In genomic region chr15:100666219-100666696, GRCm38 (mm10) we compare ENCODE assay signal across 9 mouse cellular contexts. TPM values are rescaled to one million over a fixed set of nuclear protein-coding genes. Genes with fewer than 3 reads are reported as not detected.
A peak's percentile ranks its signal among the peaks of the same experiment; 100 is the strongest.
DNase-seq lines count a peak whose midpoint lies in the region; ATAC-seq and TF ChIP-seq lines count a peak whose summit lies in the region.
"Had no signal": no experiment of that assay in that cellular context is flagged by ENCODE, and none has a peak within 500 bp of the region (broad histone marks: within the 10 kb centered on the region; RNA-seq: fewer than 3 reads in every experiment).

No protein-coding gene starts in this region.

- WGBS in kidney, postnatal 0 days: 7% methylated on average over 7 of the region's 7 CpGs
- 11% methylated on average over 7 of the region's 7 CpGs for WGBS in embryonic facial prominence, embryonic 10.5 days
- WGBS in liver, embryonic 11.5 days: 2% methylated on average over 7 of the region's 7 CpGs
- whole genome bisulfite sequencing in small intestine, adult 2 months: 3% methylated on average over 7 of the region's 7 CpGs
- WGBS in forebrain, embryonic 14.5 days: 10% methylated on average over 7 of the region's 7 CpGs

- peak; percentile 45 for DNase-seq in kidney, postnatal 0 days (ENCODE audit: low spot score)
- DNase-seq in kidney, adult 9 months: no peak
- peak; percentile 35 for DNase-seq in embryonic facial prominence, embryonic 10.5 days (ENCODE audit: low spot score)
- DNase-seq in liver, embryonic 11.5 days (ENCODE audit: low spot score): no peak
- DNase-seq in testis, postnatal 14 days (ENCODE audit: low spot score): no peak
- DNase-seq in forebrain, embryonic 14.5 days (ENCODE audit: low spot score): no peak
- no peak for DNase-seq in adrenal gland, adult 2 months

- no peaks in the 10 kb centered on the region for H3K9me3 ChIP-seq in kidney, postnatal 0 days (replicated peaks; ENCODE audit: low read length)
- no peaks in the 10 kb centered on the region for H3K9me3 ChIP-seq in embryonic facial prominence, embryonic 10.5 days
- no peaks in the 10 kb centered on the region for H3K9me3 ChIP-seq in liver, embryonic 11.5 days (ENCODE audit: control insufficient read depth, low read length)
- no peaks in the 10 kb centered on the region for H3K9me3 ChIP-seq in forebrain, embryonic 14.5 days (replicated peaks; ENCODE audit: control insufficient read depth, low read length)
- H3K9me3 ChIP-seq: neural tube, embryonic 12.5 days had no signal

- no peak for TF ChIP-seq CTCF in kidney, postnatal 0 days (IDR thresholded peaks at IDR 0.05; ENCODE audit: low read depth)
- TF ChIP-seq CTCF in small intestine, adult 2 months (IDR thresholded peaks at IDR 0.05; ENCODE audit: extremely low read depth, insufficient read length, insufficient replicate concordance, low read depth, low read length): no peak

- no peaks in the 10 kb centered on the region for H3K27me3 ChIP-seq in kidney, postnatal 0 days (ENCODE audit: insufficient read depth, low read length)
- H3K27me3 ChIP-seq in embryonic facial prominence, embryonic 10.5 days (replicated peaks; ENCODE audit: low read depth, poor library complexity, severe bottlenecking): peaks cover 12% of the 10 kb centered on the region; the same call in 1 of the 2 replicates
- no peaks in the 10 kb centered on the region for H3K27me3 ChIP-seq in liver, embryonic 11.5 days (replicated peaks; ENCODE audit: control insufficient read depth, insufficient read depth, low read length)
- no peaks in the 10 kb centered on the region for H3K27me3 ChIP-seq in small intestine, adult 2 months (ENCODE audit: control insufficient read depth, insufficient read depth, low read length)
- no peaks in the 10 kb centered on the region for H3K27me3 ChIP-seq in forebrain, embryonic 14.5 days (replicated peaks; ENCODE audit: control insufficient read depth, insufficient read depth, low read length)
- H3K27me3 ChIP-seq: neural tube, embryonic 12.5 days had no signal

- 0 out of 2 replicates have a peak overlapping the region, but pooled peaks have one; percentile 13 for H3K9ac ChIP-seq in kidney, postnatal 0 days (ENCODE audit: low read depth, low read length)
- H3K9ac ChIP-seq in liver, embryonic 11.5 days (ENCODE audit: low read depth, low read length): 0 out of 2 replicates have a peak overlapping the region, but pooled peaks have one; percentile 12
- H3K9ac ChIP-seq in forebrain, embryonic 14.5 days (ENCODE audit: low read length): no peak overlapping the region
- H3K9ac ChIP-seq: neural tube, embryonic 12.5 days had no signal

- no peaks in the 10 kb centered on the region for H3K36me3 ChIP-seq in kidney, postnatal 0 days (ENCODE audit: insufficient read depth, low read length)
- H3K36me3 ChIP-seq in embryonic facial prominence, embryonic 10.5 days (replicated peaks): no peaks in the 10 kb centered on the region
- H3K36me3 ChIP-seq in liver, embryonic 11.5 days (ENCODE audit: control insufficient read depth, insufficient read depth, low read length): no peaks in the 10 kb centered on the region
- H3K36me3 ChIP-seq in small intestine, adult 2 months (ENCODE audit: control insufficient read depth, insufficient read depth, low read length): no peaks in the 10 kb centered on the region
- H3K36me3 ChIP-seq in forebrain, embryonic 14.5 days (ENCODE audit: control insufficient read depth, insufficient read depth, low read length): no peaks in the 10 kb centered on the region
- H3K36me3 ChIP-seq: neural tube, embryonic 12.5 days had no signal

- no peak overlapping the region for H3K4me3 ChIP-seq in kidney, postnatal 0 days (replicated peaks; ENCODE audit: low read depth, low read length)
- H3K4me3 ChIP-seq in embryonic facial prominence, embryonic 10.5 days: no peak overlapping the region
- peak overlapping the region; percentile 18 for H3K4me3 ChIP-seq in liver, embryonic 11.5 days (ENCODE audit: low read depth, low read length)
- peak overlapping the region; percentile 40 for H3K4me3 ChIP-seq in small intestine, adult 2 months (ENCODE audit: low read depth, low read length)
- H3K4me3 ChIP-seq in forebrain, embryonic 14.5 days (ENCODE audit: low read depth, low read length): no peak overlapping the region
- H3K4me3 ChIP-seq: neural tube, embryonic 12.5 days had no signal

- TF ChIP-seq POLR2A in small intestine, adult 2 months (IDR thresholded peaks at IDR 0.05; ENCODE audit: low read depth, low read length): 0 out of 2 replicates have a peak, but pooled peaks have one; percentile 21

- H3K4me1 ChIP-seq in kidney, postnatal 0 days (replicated peaks; ENCODE audit: insufficient read depth, low read length): no peaks in the 10 kb centered on the region
- H3K4me1 ChIP-seq in embryonic facial prominence, embryonic 10.5 days: peaks cover 15% of the 10 kb centered on the region
- H3K4me1 ChIP-seq in liver, embryonic 11.5 days (replicated peaks; ENCODE audit: control insufficient read depth, insufficient read depth, low read length): peaks cover 37% of the 10 kb centered on the region
- H3K4me1 ChIP-seq in small intestine, adult 2 months (ENCODE audit: control insufficient read depth, insufficient read depth, insufficient read length, low read length): peaks cover 38% of the 10 kb centered on the region
- H3K4me1 ChIP-seq in forebrain, embryonic 14.5 days (ENCODE audit: control insufficient read depth, insufficient read depth, low read length): no peaks in the 10 kb centered on the region

- peak overlapping the region; percentile 42; the same call in 1 of the 2 replicates for H3K27ac ChIP-seq in kidney, postnatal 0 days
- no peak overlapping the region for H3K27ac ChIP-seq in embryonic facial prominence, embryonic 10.5 days (replicated peaks)
- peak overlapping the region; percentile 70 for H3K27ac ChIP-seq in liver, embryonic 11.5 days (ENCODE audit: low read depth, low read length)
- H3K27ac ChIP-seq in small intestine, adult 2 months (ENCODE audit: insufficient read depth, low read depth, low read length): peak overlapping the region; percentile 96
- no peak overlapping the region for H3K27ac ChIP-seq in forebrain, embryonic 14.5 days (ENCODE audit: low read depth, low read length)
- H3K27ac ChIP-seq: neural tube, embryonic 12.5 days had no signal

- peak overlapping the region; percentile 25; the same call in 1 of the 2 replicates for H3K4me2 ChIP-seq in kidney, postnatal 0 days (ENCODE audit: low read length)
- peak overlapping the region; percentile 64 for H3K4me2 ChIP-seq in liver, embryonic 11.5 days
- H3K4me2 ChIP-seq in forebrain, embryonic 14.5 days (ENCODE audit: low read length): no peak overlapping the region
- H3K4me2 ChIP-seq: neural tube, embryonic 12.5 days had no signal

- ATAC-seq in kidney, postnatal 0 days (replicated peaks; ENCODE audit: low FRiP score, low read depth): no peak
- ATAC-seq in liver, embryonic 11.5 days (replicated peaks; ENCODE audit: low FRiP score): 0 out of 2 replicates have a peak, but pooled peaks have one; percentile 35
- ATAC-seq in forebrain, embryonic 14.5 days: no peak

RNA-seq across cellular contexts. Expression of gene Bin2, which starts 3.1 kb away (rescaled TPM):
- 0.93 and 0.97 TPM in 2 replicates for polyA plus RNA-seq in kidney, postnatal 0 days (2015; fragmentation: Nextera tagmentation; extraction: Ambion mirVana)
- 2.1 and 4.0 TPM in 2 replicates for polyA plus RNA-seq in embryonic facial prominence, embryonic 10.5 days (2016; fragmentation: Nextera tagmentation; extraction: Ambion mirVana)
- 56.6 and 62.1 TPM in 2 replicates for polyA plus RNA-seq in liver, embryonic 11.5 days (2014; fragmentation: Nextera tagmentation; extraction: Ambion mirVana)
- 6.6 and 13.0 TPM in 2 replicates for polyA plus RNA-seq in small intestine, adult 2 months (2012; rRNA removed)
- polyA plus RNA-seq in forebrain, embryonic 14.5 days (2014; fragmentation: Nextera tagmentation; extraction: Ambion mirVana): 0.18 and 0.66 TPM in 2 replicates
- 1 to 10 TPM; 3.1 to 4.2 TPM for total RNA-seq in adrenal gland, adult 2 months (2021)
- polyA plus RNA-seq in adrenal gland, adult 2 months (2012; rRNA removed): 2.8 and 3.7 TPM in 2 replicates

RNA-seq across cellular contexts. Expression of gene Cela1, which starts 21.5 kb away (rescaled TPM):
- polyA plus RNA-seq in kidney, postnatal 0 days (2015; fragmentation: Nextera tagmentation; extraction: Ambion mirVana): 50.5 and 58.6 TPM in 2 replicates
- 1.7 and 2.2 TPM in 2 replicates for polyA plus RNA-seq in embryonic facial prominence, embryonic 10.5 days (2016; fragmentation: Nextera tagmentation; extraction: Ambion mirVana)
- polyA plus RNA-seq in liver, embryonic 11.5 days (2014; fragmentation: Nextera tagmentation; extraction: Ambion mirVana): 10.5 and 13.7 TPM in 2 replicates
- polyA plus RNA-seq in small intestine, adult 2 months (2012; rRNA removed): 55.9 and 26,246 TPM in 2 replicates
- polyA plus RNA-seq in forebrain, embryonic 14.5 days (2014; fragmentation: Nextera tagmentation; extraction: Ambion mirVana): 0.60 and 0.88 TPM in 2 replicates
- total RNA-seq in adrenal gland, adult 2 months (2021): 10 to 100 TPM; 54.0 to 86.4 TPM
- 83.5 and 83.8 TPM in 2 replicates for polyA plus RNA-seq in adrenal gland, adult 2 months (2012; rRNA removed)

RNA-seq across cellular contexts. Expression of gene Smagp, which starts 29.5 kb away (rescaled TPM):
- polyA plus RNA-seq in kidney, postnatal 0 days (2015; fragmentation: Nextera tagmentation; extraction: Ambion mirVana): 83.7 and 92.0 TPM in 2 replicates
- polyA plus RNA-seq in embryonic facial prominence, embryonic 10.5 days (2016; fragmentation: Nextera tagmentation; extraction: Ambion mirVana): 4.9 and 7.3 TPM in 2 replicates
- polyA plus RNA-seq in liver, embryonic 11.5 days (2014; fragmentation: Nextera tagmentation; extraction: Ambion mirVana): 14.1 and 15.6 TPM in 2 replicates
- 154 and 384 TPM in 2 replicates for polyA plus RNA-seq in small intestine, adult 2 months (2012; rRNA removed)
- polyA plus RNA-seq in forebrain, embryonic 14.5 days (2014; fragmentation: Nextera tagmentation; extraction: Ambion mirVana): 1.6 and 2.5 TPM in 2 replicates
- 10 to 100 TPM; 41.7 to 44.2 TPM for total RNA-seq in adrenal gland, adult 2 months (2021)
- 35.1 and 40.6 TPM in 2 replicates for polyA plus RNA-seq in adrenal gland, adult 2 months (2012; rRNA removed)

RNA-seq across cellular contexts. Expression of gene Dazap2, which starts 51.1 kb away (rescaled TPM):
- 327 and 349 TPM in 2 replicates for polyA plus RNA-seq in kidney, postnatal 0 days (2015; fragmentation: Nextera tagmentation; extraction: Ambion mirVana)
- 200 and 212 TPM in 2 replicates for polyA plus RNA-seq in embryonic facial prominence, embryonic 10.5 days (2016; fragmentation: Nextera tagmentation; extraction: Ambion mirVana)
- polyA plus RNA-seq in liver, embryonic 11.5 days (2014; fragmentation: Nextera tagmentation; extraction: Ambion mirVana): 256 and 274 TPM in 2 replicates
- polyA plus RNA-seq in small intestine, adult 2 months (2012; rRNA removed): 597 and 1,087 TPM in 2 replicates
- 210 and 254 TPM in 2 replicates for polyA plus RNA-seq in forebrain, embryonic 14.5 days (2014; fragmentation: Nextera tagmentation; extraction: Ambion mirVana)
- 100 to 1,000 TPM; 211 to 277 TPM for total RNA-seq in adrenal gland, adult 2 months (2021)
- polyA plus RNA-seq in adrenal gland, adult 2 months (2012; rRNA removed): 887 and 1,091 TPM in 2 replicates

Comparison
In these comparisons a context has a peak if more than half of its experiments do, and no peak if none do; other contexts are left out.
1. DNase-seq: peak in kidney, postnatal 0 days (single experiment) and embryonic facial prominence, embryonic 10.5 days (single experiment); none in kidney, adult 9 months (single experiment), liver, embryonic 11.5 days (single experiment), testis, postnatal 14 days (single experiment), forebrain, embryonic 14.5 days (single experiment) and adrenal gland, adult 2 months (single experiment).
2. H3K27ac ChIP-seq: peak in kidney, postnatal 0 days (single experiment), liver, embryonic 11.5 days (single experiment) and small intestine, adult 2 months (single experiment); none in embryonic facial prominence, embryonic 10.5 days (single experiment) and forebrain, embryonic 14.5 days (single experiment).
3. H3K4me3 ChIP-seq: peak in liver, embryonic 11.5 days (single experiment) and small intestine, adult 2 months (single experiment); none in kidney, postnatal 0 days (single experiment), embryonic facial prominence, embryonic 10.5 days (single experiment) and forebrain, embryonic 14.5 days (single experiment).